Mouse (Mus musculus) olfactory bulb, adult 2 months (tissue): Measurements from ENCODE around the gene Dner.

Source experiments
- CTCF ChIP-seq: fragments of 200-500 bp; IDR thresholded peaks from 2 replicates; pipeline ENCODE4 v1.5.1; 2012; ENCODE audit warnings: low read depth, mild to moderate bottlenecking, low read length, moderate library complexity; ENCODE audit not compliant: insufficient read depth
- POLR2A ChIP-seq: fragments of 200-500 bp; IDR thresholded peaks from 2 replicates; pipeline ENCODE4 v1.6.1; 2012; ENCODE audit warnings: mild to moderate bottlenecking, low read depth, low read length, moderate library complexity; ENCODE audit not compliant: insufficient read depth

DNA sequence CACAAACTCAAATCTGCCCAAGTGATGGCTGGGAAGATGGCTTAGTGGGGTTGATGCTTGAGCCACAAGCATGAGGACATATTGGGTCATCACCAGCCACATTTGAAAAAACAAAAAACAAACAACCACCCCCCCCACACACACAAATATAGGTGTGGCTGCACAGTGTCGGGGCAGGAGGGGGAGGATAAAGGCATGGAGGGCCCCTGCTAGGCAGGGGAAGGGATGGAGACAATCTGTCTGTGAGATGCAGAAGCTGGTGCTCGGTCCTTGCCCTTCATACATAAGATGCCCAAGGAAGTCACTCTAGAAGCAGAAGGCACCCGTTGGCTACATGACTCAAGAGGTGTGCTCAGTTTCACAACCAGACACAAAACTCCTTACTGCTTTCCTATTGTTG, 25.9 kb upstream of the Dner start:
- TF ChIP-seq POLR2A (no peak), CTCF (no peak)
